Mouse (Mus musculus): ENCODE results near the gene Zfp605.
"Not testable (repeated sequence)": the region's sequence is repeated elsewhere in the genome, so short reads cannot be mapped to it uniquely, and the experiment has no call there.

Gene Zfp605

DNA sequence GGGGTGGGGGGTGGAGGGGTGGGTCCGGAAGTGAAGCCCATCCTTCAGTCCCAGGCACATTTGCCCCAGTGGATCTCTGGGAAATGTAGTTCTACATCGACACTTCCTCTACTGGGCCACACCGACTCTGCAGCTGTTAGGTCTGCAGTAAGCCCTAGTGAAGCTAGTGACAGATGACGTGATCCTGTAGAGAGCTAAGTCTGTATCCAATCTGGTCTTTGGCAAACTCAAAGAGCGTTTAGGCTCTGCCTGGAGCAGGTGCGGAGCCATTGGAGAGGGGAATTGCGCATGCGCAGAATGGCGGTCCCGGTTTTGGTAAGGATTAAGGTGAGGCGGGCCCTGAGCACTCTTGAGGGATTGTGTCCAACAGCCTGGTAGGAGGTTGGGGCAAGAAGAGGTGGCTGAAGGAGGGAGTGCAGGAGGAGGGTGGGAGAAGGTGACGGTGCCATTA, at the start of gene Zfp605:
Zfp605 (plus strand) TSS at position 102 of the 451 bp plus-strand sequence.
- peak; percentile 93 for DNase-seq (ENCODE audit: low spot score)

DNA sequence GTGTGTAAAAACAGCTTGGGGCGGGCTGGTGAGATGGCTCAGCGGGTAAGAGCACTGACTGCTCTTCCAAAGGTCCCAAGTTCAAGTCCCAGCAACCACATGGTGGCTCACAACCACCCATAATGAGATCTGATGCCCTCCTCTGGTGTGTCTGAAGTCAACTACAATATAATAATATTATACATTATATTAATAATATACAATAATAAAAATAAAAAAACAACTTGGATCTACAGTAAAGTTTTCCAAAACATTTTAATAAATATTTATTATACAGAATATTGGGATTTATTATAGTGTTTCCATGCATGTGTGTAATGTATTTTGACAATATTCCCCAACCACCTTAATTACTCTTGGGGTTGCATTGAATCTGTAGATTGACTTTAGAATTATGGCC, 37.5 kb upstream of the Zfp605 start, which contains the start of gene Gm17655:
Gm17655 (minus strand) TSS at position 101 of the 400 bp plus-strand sequence.
- not testable (repeated sequence) for DNase-seq (ENCODE audit: low spot score)

DNA sequence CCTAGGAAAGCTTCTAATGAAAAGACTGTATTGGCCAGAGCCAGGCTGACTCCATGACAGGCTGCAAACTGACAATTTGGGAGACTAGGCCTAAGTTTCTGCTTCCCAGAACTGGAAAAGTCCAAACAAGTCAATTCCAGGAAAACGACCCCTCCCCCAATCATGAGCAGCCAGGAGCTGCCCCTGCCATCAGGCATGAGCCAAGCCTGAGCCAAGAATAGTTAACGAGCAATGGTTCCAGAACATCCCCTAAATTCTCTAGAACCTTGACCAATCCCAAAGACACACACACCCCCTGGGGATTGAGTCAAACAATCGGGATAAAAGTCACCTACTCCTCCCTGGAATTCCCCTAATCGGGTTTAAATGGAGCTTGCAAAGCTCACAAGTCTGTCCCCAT, 26.9 kb upstream of the Zfp605 start:
- no peak for DNase-seq (ENCODE audit: low spot score)

DNA sequence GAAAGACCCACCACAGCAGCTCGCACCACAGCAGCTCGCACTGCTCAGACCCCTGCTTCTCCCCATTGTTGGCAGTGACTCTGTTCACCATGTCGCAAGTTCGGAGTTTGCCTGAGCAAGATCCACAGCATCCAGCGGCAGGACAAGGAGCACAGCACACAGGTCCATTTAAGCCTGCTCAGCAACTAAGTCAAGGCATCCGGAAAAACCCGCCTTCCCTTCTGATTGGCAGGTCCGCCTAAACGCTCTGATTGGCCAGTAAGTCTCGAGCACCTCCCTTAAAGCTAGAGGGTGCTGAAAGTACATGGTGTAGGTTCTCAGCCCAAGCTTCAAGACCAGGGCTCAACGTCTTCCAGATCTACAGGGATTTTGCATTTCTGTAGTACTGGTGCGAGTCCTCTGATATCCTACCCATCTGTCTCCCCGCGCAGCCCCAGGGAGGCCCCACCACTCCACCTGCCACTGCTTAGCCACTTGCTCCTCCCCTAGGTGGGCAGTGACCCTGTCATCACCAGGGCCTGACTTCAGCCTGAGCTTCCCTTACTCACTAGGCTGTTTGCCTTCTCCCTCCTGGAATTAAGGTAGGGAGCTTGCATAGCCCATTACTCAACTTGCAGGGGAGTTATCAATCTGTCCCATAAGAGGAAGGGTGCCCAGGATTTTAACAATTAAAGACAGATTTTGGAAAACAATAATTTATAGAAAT, 23.6 kb upstream of the Zfp605 start:
- no peak for DNase-seq (ENCODE audit: low spot score)

DNA sequence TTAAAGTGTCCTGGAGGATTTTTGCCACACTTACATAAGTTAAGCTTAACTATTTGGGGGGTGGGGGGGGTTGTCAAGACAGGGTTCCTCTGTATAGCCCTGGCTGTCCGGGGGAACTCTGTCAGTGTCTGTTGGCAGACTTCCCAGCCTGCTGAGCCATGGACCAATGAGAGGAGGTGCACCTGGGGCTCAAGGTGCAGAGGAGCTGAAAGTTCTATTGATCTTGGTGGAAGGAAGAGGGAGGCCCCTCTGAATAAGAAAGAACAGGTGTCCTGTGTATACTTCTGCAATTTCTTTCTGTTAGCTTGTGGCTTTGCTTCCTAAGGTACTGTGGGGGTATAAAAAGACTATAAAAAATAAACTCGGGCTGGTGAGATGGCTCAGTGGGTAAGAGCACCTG, 18.3 kb upstream of the Zfp605 start:
- no peak for DNase-seq (ENCODE audit: low spot score)

DNA sequence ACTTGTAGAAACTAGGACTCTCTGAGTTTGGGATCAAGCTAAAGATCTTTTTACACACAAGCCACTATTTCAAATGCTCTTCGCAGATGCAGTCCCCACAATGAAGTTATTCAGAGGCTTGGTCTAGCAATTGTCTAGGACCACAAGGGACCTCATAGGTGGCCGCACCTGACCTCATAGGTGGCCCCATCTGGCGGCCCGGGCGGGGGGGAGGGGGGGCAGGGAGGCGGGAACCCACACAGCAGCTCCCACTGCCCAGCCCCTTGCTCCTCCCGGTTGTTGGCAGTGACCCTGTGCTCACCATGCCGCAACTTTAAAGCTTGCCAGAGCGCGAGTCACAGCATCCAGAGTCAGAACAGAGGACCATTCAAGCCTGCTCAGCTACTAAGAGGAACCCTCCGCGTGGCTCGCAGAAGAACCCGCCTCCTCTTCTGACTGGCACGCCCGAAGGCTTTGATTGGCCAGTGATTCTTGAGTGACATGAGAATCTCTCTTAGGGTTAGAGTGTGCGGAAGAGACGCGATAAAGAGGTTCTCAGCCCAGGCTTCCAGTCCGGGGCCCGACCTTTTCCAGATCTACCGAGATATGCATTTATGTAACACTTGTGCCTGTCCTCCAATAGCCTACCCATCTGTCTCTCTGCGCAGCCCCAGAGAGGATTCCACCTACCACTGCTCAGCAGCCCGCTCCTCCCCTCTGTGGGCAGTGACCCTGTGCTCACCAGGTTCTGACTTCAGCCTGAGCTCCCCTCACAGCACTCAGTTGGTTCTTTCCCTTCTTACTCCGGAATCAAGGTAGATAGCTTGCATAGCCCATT, 15.7 kb upstream of the Zfp605 start, which contains the start of gene Gm35315:
Gm35315 (minus strand) TSS at position 391 of the 817 bp plus-strand sequence.
- peak; percentile 94 for DNase-seq (ENCODE audit: low spot score)

DNA sequence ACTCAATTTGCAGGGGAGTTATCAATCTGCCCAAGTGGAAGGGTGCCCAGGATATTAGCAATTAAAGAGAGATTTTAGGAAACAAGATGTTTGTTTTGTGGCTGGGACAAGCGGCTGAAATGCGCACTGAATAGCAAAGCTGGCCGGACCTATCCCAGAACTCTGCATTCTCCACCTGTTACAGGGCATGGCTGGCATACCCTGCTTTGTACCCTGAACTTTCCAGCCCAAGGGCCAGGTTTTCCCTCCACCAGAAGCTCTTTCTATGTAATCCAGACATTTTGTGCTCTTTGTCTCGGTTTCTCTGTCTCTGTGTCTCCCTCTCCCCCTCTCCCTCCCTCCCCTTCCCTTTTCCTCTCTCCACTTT, 15.1 kb upstream of the Zfp605 start:
- no peak for DNase-seq (ENCODE audit: low spot score)

DNA sequence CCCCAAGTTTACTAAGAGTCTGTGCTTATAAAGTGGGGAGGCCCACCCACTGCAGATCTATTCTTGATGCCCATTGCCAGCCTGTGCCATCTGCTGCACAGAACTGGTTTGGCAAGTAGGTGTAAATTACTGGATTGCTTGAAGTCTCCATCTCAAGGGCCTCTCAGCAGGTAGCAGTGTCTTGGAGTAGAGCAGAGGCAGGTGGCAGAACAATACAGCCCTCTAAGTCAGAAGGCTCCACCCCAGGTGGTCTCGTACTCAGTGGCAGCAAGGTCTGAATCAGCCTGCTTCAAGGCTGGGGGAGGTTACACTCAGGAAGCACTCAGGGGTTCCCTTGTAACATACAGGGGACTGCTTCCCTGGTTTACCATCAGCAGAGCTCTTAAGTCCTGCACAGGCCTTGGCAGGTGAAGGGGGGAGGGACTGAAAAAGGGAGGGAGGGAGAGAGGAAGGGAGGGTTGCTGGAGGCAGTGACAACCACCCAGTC, 10.9 kb upstream of the Zfp605 start:
- DNase-seq (ENCODE audit: low spot score) = peak; percentile 40

DNA sequence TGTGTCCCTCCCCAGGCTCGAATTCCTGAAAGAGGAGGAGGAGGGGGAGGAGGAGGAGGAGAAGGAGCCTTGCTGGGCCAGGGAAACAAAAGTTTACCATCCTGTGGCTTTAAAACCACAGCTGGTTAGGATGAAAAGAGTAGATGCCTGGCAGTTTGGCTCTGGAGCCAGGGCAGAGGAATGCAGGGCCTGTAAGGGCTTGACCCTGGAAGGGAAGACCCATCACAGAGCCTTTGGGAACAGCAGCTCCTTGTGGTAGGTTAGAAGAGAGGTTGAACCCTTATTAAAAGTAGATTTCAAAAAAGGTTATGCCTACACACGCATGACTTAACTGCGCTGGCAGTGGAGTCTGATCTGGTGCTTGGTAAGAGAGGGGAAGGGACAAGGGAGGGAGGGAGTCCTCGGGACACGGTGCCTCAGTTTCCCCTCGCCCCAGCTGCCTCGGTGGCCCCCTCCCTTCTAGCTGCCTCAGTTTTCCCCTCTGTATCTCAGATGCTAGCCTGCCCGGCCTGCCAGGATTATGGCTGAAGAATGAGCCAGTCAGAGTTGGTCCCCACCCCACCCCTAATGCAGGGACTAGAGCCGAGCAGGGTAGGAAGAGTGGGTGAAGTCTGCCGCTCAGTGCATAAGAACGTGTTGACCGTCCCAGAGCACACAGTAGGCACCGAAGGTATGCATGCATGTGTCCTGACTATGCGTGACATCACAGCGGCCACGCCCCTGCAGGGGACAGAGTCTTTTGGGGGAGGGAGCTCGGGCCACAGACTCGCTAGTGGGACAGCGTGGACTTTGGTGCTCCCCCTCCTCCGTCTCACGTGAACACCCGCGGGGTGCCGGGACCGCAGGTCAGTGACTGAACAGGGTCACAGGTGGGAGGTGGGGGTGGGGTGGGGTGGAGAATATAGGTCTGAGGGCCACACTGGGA, 10.0 kb upstream of the Zfp605 start, which contains the start of gene Plcxd1:
Plcxd1 (plus strand) TSS at position 314 of the 925 bp plus-strand sequence.
- no peak for DNase-seq (ENCODE audit: low spot score)

DNA sequence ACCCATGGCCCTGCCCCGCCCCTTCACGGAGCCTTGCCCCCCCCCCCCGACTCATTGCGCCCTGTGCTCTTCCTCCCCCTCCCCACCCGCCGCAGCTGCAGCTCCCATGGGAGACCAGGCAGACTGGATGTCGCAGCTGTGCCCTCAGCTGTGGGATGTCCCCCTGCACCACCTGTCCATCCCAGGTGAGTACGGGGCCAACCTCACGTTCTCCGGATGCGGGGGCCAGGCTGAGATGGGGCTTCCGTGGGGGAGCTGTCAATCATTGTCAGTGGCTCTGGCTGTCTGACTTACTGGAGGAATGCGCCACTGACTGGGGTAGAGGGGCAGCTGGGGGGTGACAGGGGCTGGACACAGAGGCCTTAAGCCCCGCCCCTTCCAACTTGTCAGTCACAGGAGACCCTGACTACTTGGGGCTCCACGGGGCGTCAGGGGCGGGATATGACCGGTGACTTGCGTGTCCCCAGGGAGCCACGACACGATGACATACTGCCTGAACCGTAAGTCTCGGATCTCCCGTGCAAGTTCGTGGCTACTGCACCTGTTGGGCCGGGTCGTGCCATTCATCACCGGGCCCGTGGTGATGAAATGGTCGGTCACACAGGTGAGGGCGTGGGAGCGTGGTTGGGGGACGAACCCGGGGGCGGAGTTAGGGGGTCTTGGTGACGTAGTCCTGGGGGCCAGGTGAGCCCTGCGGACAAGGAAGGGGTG, 8.8 kb upstream of the Zfp605 start:
- DNase-seq (ENCODE audit: low spot score) = peak; percentile 43

DNA sequence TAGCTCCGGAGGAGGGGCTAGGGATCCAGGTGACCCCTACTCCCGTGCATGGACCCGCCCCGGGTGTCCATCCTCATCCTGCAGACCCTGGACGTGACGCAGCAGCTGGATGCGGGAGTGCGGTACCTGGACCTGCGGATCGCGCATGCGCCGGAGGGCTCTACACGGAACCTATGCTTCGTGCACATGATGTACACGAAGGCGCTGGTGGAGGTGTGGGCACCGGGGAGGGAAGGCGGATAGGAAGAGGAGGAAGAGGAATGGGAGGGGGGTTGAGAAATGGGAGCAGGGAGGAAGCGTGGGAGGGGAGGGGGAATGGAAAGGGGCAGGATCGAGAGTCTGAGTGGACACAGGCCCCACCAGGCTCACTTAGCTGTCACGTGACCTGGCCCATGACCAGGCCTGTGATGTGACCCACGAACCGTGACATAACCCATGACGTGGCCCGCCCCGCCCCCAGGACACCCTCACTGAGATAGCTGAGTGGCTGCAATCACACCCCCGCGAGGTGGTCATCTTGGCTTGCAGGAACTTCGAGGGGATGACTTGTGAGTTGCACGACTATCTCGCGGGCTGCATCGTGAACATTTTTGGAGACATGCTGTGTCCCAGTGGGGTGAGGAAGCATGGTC, 8.1 kb upstream of the Zfp605 start:
- peak; percentile 66 for DNase-seq (ENCODE audit: low spot score)

DNA sequence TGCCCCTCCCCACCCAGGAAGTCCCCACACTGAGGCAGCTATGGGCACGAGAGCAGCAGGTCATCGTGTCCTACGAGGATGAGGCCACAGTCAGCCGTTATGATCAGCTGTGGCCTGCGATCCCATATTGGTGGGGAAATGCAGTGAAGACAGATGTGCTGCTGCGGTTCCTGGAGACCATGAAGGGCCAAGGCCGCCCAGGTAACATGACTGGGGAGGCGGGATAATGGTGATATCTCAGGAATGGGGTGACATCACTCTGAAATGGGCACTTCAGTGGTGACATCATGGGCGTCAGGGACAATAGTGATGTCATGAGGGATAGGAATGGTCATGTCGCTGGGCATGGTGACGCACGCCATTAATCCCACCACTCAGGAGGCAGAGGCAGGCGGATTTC, 7.5 kb upstream of the Zfp605 start:
- no peak for DNase-seq (ENCODE audit: low spot score)

DNA sequence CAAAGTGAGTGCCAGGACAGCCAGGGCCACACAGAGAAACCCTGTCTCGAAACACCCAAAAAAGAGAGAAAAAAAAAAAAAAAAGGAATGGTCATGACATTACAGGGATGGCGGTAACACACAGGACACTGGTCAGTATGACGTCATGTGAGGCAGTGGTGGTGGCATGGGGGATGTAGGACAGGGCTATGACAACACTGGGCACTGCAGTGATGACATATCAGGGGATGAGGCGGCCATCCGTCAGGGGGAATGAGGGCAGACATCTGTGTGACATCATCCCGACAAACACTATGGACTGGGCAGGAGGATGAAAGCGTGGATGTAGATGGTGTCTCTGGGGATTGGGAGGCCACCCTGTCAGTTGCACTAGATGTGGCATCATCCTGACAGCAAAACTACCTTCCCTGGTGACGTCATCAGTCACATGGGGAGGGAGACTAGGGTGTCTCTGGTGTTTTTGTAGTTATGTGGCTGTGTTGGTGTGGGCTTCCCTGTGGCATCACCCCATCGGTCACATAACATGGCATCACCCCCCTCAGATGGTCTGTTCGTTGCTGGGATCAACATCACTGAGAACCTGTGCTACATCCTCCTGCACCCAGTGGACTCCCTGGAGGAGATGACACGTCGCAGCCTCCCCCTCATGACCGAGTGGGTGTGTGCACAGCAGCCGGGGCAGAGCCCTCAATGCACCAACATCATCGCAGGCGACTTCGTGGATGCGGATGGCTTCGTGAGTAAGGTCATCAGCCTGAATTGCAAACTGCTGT, 6.9 kb upstream of the Zfp605 start:
- no peak for DNase-seq (ENCODE audit: low spot score)

DNA sequence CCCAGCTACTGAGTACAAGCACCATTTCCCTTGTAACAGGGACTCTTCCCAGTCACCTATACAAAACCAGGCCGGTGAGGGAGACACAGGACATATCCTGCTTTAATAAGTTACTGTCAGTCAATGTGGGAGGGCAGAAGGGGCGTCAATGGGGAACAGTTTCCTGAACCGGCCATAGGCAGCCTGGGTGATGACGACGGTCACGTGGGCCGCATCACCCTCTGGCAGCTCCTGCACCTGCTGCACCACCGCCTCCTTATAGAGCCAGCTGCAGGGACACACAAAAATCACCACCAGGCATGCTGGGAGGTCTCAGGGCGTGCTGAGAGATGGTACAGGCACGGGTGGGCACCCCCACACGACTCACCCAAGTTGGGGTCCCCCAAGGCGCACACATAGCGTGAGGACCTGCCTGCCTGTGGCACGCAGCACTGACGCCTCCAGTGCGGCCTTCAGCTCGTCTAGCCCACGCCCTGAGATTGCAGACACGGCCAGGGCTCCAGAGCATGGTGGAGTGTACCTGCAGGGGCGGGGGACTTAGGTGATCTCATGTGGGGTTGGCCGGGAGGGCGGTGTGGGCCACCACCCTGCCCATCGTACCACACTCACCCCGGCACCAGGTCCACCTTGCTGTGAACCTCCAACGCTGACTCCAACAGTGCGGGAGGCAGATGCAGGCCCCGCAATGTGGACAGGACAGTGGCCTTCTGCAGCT, 5.8 kb upstream of the Zfp605 start:
- no peak for DNase-seq (ENCODE audit: low spot score)

DNA sequence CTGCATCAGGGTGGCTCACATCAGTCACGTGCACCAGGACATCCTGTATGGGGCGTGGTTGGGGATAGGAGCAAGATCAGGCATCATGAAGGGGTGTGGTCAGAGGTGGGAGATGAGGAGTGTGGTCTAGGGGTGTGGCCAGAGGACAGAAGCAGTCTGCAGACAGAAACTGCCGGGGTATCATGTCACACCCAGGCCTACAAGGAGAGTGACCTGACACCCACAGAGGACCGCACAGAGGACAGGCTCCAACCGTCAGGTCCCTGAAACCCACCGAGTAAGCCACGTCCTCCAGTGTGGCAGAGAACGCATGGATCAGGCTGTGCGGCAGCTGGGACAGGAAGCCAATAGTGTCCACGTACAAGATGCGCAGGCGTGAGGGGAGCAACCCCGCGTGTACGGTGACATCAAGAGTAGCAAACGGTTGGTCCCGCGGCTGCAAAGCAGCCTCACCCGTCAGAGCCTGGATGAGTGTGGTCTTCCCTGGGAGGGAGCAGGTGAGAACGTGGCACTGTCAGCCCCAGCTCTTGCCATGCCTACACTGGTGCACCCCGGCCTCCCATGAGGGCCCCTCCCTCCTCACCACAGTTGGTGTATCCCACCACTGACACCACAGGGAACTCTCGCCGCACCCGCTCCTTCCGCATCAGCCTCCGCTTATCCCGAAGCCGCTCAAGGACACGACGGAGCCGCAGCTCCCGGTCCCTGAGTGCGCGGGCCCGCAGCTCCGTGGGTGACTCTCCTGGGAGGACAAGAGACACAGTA, 5.1 kb upstream of the Zfp605 start:
- peak; percentile 22 for DNase-seq (ENCODE audit: low spot score)

DNA sequence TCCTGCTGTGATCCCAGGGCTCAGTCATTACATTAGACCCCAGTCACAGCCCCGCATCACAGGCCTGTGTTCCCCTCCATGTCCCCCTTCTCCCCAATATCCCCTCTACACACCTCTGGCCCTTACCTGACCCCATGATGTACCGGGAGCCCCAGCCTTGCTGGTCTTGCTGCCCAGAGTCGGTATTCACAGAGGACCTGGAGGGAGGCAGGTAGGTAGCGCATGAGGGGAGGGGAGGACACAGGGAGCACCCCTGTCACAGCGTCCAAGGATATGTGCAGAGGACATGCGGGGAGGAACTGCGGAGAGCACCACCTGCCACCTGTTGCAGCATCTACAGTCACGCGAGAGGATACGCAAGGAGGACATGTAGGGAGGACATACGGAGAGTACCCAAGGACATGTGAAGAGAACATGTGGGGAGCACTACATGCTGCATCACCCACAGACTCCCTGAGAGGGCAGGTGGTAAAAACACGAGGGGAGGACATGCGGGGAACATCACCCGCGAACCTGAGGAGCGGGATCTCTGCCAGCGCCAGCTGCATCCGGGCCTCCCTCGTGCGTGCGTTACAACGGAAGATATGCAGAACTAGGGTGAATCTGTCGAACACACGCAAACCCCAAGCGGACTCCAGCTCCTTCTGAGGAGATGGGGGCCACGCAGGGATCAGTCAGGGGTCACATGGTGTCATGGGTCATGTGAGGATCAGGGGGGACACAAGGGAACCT, 3.6 kb upstream of the Zfp605 start:
- peak; percentile 51 for DNase-seq (ENCODE audit: low spot score)

DNA sequence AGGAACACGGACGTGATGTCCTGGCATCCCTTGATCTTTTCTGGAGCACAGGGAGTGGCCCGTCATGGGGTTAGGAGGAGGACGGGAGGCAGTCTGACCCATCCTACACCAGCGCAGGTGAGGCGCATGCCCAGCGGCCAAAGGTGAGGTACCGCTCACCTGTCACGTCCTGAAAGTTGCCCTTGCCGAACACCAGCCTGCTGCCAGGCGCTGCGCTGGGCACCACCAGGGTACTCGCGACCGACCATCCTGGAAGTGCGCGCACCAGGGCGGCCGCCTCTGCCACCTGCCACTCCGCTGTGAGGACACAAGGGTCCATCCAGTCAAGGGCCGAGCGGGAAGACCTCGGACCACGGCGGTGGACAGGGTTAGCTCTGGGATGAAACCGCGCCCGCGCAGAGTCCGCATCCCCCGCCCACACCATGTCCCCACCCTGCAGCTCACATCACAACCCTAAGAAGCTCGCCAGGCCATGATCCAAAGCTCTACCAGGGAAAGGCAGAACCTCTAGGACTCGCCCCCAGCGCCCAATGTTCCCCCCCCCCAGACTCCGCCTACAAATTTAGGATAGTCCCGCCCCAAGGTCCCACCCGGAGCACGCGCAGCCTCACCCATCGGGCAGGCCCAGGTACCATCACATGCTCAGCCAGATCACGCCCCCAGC, 2.9 kb upstream of the Zfp605 start:
- peak; percentile 57 for DNase-seq (ENCODE audit: low spot score)
